Mouse (Mus musculus) liver, embryonic 13.5 days (tissue): Measurements from ENCODE around the gene Tas2r143. TPM values are rescaled to one million over a fixed set of nuclear protein-coding genes. Genes with fewer than 3 reads are reported as not detected.
A peak's percentile ranks its signal among the peaks of the same experiment; 100 is the strongest.

Source experiments
- ATAC-seq: fragments of 200-750 bp; cut with Nextera tagmentation; 2 replicates; pipeline ENCODE4 v1.8.0; 2017; ENCODE audit warnings: low read depth, mild to moderate bottlenecking, moderate number of reproducible peaks, moderate library complexity
- DNase-seq: peaks from one replicate; pipeline ENCODE4 v3.0.0; 2022
- H3K27ac ChIP-seq: fragments of 300-500 bp; sonication (generic); 2 replicates; pipeline ENCODE4 v1.5.1; 2015; ENCODE audit warnings: moderate library complexity, mild to moderate bottlenecking, inconsistent platforms
- H3K27me3 ChIP-seq: fragments of 300-500 bp; sonication (generic); 2 replicates; pipeline ENCODE4 v1.6.1; 2015; ENCODE audit warnings: mild to moderate bottlenecking, inconsistent platforms
- H3K36me3 ChIP-seq: fragments of 300-500 bp; sonication (generic); 2 replicates; pipeline ENCODE4 v1.6.1; 2015; ENCODE audit warnings: mild to moderate bottlenecking, inconsistent platforms
- H3K4me1 ChIP-seq: fragments of 300-500 bp; sonication (generic); replicated peaks from 2 replicates; pipeline ENCODE4 v1.6.1; 2015; ENCODE audit warnings: inconsistent platforms
- H3K4me2 ChIP-seq: fragments of 300-500 bp; sonication (generic); 2 replicates; pipeline ENCODE4 v1.6.1; 2015; ENCODE audit warnings: inconsistent platforms, mild to moderate bottlenecking, moderate library complexity
- H3K4me3 ChIP-seq: fragments of 300-500 bp; sonication (generic); replicated peaks from 2 replicates; pipeline ENCODE4 v1.5.1; 2015; ENCODE audit warnings: mild to moderate bottlenecking, inconsistent platforms
- H3K9ac ChIP-seq: fragments of 300-500 bp; sonication (generic); 2 replicates; pipeline ENCODE4 v1.6.1; 2015; ENCODE audit warnings: mild to moderate bottlenecking, inconsistent platforms
- H3K9me3 ChIP-seq: fragments of 300-500 bp; sonication (generic); replicated peaks from 2 replicates; pipeline ENCODE4 v1.6.1; 2016; ENCODE audit warnings: inconsistent platforms
- WGBS: fragments of 180-500 bp; shearing (Covaris S2); methylation state at CpG from one replicate; pipeline ENCODE4 v1.1.7; 2015; ENCODE audit not compliant: insufficient replicate concordance; 5-methylcytosine and 5-hydroxymethylcytosine counted together
- polyA plus RNA-seq: library from polyadenylated mRNA; unstranded; fragments of >200 nt; fragmentation: Nextera tagmentation; extraction: Ambion mirVana; gene quantifications from 2 replicates; pipeline ENCODE4 v1.2.1, GENCODE M21; 2015

The Tas2r143 gene
- polyA plus RNA-seq, 1 experiment from 2014 or later = not detected

DNA sequence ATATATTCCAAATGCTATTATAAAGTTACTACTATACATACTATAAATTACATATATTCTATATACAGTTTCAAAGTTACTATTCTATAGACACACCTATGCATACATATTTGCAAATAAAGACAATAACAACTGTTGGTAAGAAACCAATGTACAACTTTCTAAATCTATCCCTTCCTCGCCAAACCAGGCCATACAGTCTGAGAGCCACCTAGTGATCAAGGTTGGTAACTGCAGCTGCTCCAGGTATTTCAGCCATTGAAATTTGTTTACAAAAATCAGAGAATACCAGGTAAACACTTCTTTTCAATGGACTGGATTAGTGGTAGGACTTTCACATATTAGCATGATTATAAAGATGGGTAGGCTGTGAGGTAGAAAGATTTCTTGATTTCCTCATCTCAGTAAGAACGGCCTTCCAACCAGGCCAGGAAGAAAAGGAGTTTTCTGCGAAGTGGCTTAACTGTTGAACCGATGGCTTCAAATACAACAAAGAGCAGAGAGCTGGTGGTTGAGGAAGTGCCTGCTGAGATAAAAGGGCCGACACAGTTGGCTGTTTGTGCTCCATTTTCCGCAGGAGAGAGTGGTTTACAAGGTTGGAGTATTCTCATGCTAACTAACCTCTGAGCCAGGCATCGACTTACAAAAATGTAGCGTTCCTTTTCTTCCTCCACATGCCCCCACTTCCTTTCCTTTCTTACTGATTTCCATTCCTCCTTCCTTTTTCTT is 19.5 kb upstream of the Tas2r143 start:
- Histone ChIP-seq H3K9ac (no peak overlapping the region), H3K27me3 (no peaks in the 10 kb centered on the region), H3K4me1 (peaks cover 4% of the 10 kb centered on the region; the same call in 1 of the 2 replicates), H3K36me3 (no peaks in the 10 kb centered on the region), H3K27ac (no peak overlapping the region), H3K9me3 (no peaks in the 10 kb centered on the region), H3K4me2 (no peak overlapping the region), H3K4me3 (no peak overlapping the region)
- ATAC-seq = no peak
- DNase-seq = no peak
- 25% methylated on average over 8 of the region's 8 CpGs for WGBS

DNA sequence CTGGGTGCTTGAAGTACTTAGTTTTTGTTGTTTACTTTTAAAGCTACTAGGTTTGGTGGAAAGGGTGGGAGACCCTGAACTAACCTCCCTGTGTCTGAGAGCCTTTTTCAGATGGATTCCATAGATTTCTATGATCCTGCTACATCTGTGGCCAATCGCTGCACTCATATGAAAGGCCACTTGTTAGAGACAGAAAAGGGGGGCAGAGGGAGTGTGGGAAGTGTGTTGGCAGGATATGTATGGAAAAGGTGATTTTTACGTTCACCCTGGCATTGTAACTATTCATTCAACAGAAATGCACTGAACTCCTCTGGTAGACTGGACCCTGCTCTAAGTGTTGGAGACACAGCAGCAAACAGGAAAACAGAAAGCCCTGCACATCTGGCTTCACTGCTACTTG is 18.8 kb upstream of the Tas2r143 start:
- Histone ChIP-seq H3K36me3 (no peaks in the 10 kb centered on the region), H3K27ac (no peak overlapping the region), H3K4me2 (no peak overlapping the region), H3K9ac (no peak overlapping the region), H3K4me3 (no peak overlapping the region), H3K4me1 (peaks cover 4% of the 10 kb centered on the region; the same call in 1 of the 2 replicates), H3K9me3 (no peaks in the 10 kb centered on the region), H3K27me3 (no peaks in the 10 kb centered on the region)
- ATAC-seq (no peak), DNase-seq (no peak)
- 57% methylated on average over 2 of the region's 2 CpGs for WGBS

GRCm38 (mm10) chr6:42381916-42382381 is 18.1 kb upstream of the Tas2r143 start:
- Histone ChIP-seq H3K4me2 (no peak overlapping the region), H3K9ac (no peak overlapping the region), H3K36me3 (no peaks in the 10 kb centered on the region), H3K27me3 (no peaks in the 10 kb centered on the region), H3K4me1 (no peaks in the 10 kb centered on the region), H3K27ac (0 out of 2 replicates have a peak overlapping the region, but pooled peaks have one; percentile 2), H3K9me3 (no peaks in the 10 kb centered on the region), H3K4me3 (no peak overlapping the region)
- no peak for DNase-seq
- 46% methylated on average over 9 of the region's 9 CpGs for WGBS
- ATAC-seq = no peak

- H3K36me3 ChIP-seq = no peaks in the 10 kb centered on the region
- no peak overlapping the region for H3K9ac ChIP-seq
- H3K4me1 ChIP-seq = no peaks in the 10 kb centered on the region
- H3K9me3 ChIP-seq = no peaks in the 10 kb centered on the region
- H3K27me3 ChIP-seq = no peaks in the 10 kb centered on the region
- DNase-seq (no peak), ATAC-seq (no peak)
- WGBS = 75% methylated on average over 5 of the region's 5 CpGs
- H3K4me3 ChIP-seq = no peak overlapping the region
- no peak overlapping the region for H3K4me2 ChIP-seq
- H3K27ac ChIP-seq = no peak overlapping the region
Measured at GRCm38 (mm10) chr6:42383360-42383759, 16.7 kb upstream of the Tas2r143 start.

GRCm38 (mm10) chr6:42385635-42386034 is 14.4 kb upstream of the Tas2r143 start:
- ATAC-seq = no peak
- WGBS = 44% methylated on average over 4 of the region's 4 CpGs

DNA sequence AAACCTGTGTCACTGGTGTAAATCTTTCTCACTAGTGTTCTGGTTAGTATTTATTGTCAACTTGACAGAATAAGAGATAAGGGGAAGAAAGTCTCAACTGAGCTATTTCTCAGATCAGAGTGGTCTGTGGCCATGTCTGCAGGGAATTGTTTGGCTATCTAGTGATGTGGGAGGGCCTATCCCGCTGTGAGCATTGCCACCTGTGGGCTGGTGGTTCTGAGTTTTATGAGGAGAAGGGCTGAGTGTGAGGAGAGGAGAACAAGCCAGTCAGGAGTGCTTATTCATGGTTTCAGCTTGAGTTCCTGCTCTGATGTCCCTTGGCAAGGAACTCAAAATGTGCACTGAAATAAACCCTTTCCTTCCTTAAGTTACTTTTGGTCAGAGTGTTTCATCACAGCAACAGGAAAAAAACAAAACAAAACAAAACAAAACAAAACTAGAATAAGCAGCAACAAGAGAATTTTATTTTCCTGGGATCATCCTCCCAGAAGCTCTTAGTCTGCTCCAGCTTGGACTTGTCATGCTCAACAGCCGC is 8.2 kb upstream of the Tas2r143 start:
- Histone ChIP-seq H3K4me3 (no peak overlapping the region), H3K9me3 (no peaks in the 10 kb centered on the region), H3K36me3 (no peaks in the 10 kb centered on the region), H3K9ac (no peak overlapping the region), H3K4me2 (no peak overlapping the region), H3K27me3 (no peaks in the 10 kb centered on the region), H3K27ac (no peak overlapping the region), H3K4me1 (no peaks in the 10 kb centered on the region)
- ATAC-seq = no peak
- DNase-seq = no peak
- 32% methylated on average over 2 of the region's 2 CpGs for WGBS

More at GRCm38 (mm10) chr6:42385635-42386034, 14.4 kb upstream of the Tas2r143 start:
- H3K9me3 ChIP-seq = no peaks in the 10 kb centered on the region
- no peak for DNase-seq
- no peaks in the 10 kb centered on the region for H3K36me3 ChIP-seq
- no peak overlapping the region for H3K4me2 ChIP-seq
- no peak overlapping the region for H3K4me3 ChIP-seq
- no peak overlapping the region for H3K27ac ChIP-seq
- no peaks in the 10 kb centered on the region for H3K27me3 ChIP-seq
- no peaks in the 10 kb centered on the region for H3K4me1 ChIP-seq
- H3K9ac ChIP-seq = no peak overlapping the region

- H3K27me3 ChIP-seq = no peaks in the 10 kb centered on the region
- no peaks in the 10 kb centered on the region for H3K4me1 ChIP-seq
- no peaks in the 10 kb centered on the region for H3K36me3 ChIP-seq
- no peak overlapping the region for H3K4me3 ChIP-seq
- 56% methylated on average over 9 of the region's 9 CpGs for WGBS
- no peak for ATAC-seq
- H3K9me3 ChIP-seq = no peaks in the 10 kb centered on the region
- no peak for DNase-seq
- no peak overlapping the region for H3K9ac ChIP-seq
- H3K27ac ChIP-seq = no peak overlapping the region
- no peak overlapping the region for H3K4me2 ChIP-seq
Measured at GRCm38 (mm10) chr6:42395960-42396809, 3.9 kb upstream of the Tas2r143 start.

- Histone ChIP-seq H3K9ac (no peak overlapping the region), H3K27me3 (no peaks in the 10 kb centered on the region), H3K4me2 (no peak overlapping the region), H3K27ac (no peak overlapping the region), H3K4me3 (no peak overlapping the region), H3K9me3 (no peaks in the 10 kb centered on the region), H3K36me3 (no peaks in the 10 kb centered on the region), H3K4me1 (no peaks in the 10 kb centered on the region)
- 22% methylated on average over 3 of the region's 3 CpGs for WGBS
- ATAC-seq (no peak), DNase-seq (no peak)
Measured at GRCm38 (mm10) chr6:42397041-42397657, 2.9 kb upstream of the Tas2r143 start.

DNA sequence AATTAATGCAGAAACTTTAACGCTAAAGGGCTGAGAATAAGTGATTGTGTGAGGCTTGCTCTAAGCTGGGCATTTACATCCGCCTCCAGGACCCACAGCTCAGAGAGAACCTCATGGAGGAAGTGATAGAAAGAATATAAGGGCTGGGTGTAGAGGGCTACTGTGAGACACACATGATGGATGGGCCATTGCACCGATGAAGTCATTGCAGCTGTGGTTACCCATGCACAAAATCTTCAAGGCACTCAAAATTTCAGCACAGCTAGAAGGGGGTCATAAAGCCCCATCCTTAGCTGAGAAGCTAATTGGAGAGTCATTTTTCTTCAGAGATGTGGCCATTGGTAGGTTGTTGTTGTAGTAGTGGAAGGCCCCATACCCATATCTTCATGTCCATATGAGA is 1.8 kb upstream of the Tas2r143 start:
- no peak for DNase-seq
- WGBS = 51% methylated on average over 3 of the region's 3 CpGs
- Histone ChIP-seq H3K9me3 (no peaks in the 10 kb centered on the region), H3K27ac (no peak overlapping the region), H3K4me2 (no peak overlapping the region), H3K36me3 (no peaks in the 10 kb centered on the region), H3K4me1 (no peaks in the 10 kb centered on the region), H3K9ac (no peak overlapping the region), H3K4me3 (no peak overlapping the region), H3K27me3 (no peaks in the 10 kb centered on the region)
- no peak for ATAC-seq

- ATAC-seq (no peak), DNase-seq (no peak)
- Histone ChIP-seq H3K4me2 (no peak overlapping the region), H3K9me3 (no peaks in the 10 kb centered on the region), H3K27ac (no peak overlapping the region), H3K4me1 (no peaks in the 10 kb centered on the region), H3K9ac (no peak overlapping the region), H3K4me3 (no peak overlapping the region), H3K27me3 (no peaks in the 10 kb centered on the region), H3K36me3 (no peaks in the 10 kb centered on the region)
- 85% methylated on average over 1 of the region's 1 CpGs for WGBS
Measured at GRCm38 (mm10) chr6:42398998-42399397, 1.0 kb upstream of the Tas2r143 start.

- 58% methylated on average over 2 of the region's 2 CpGs for WGBS
- H3K9ac ChIP-seq = no peak within 1 kb of the TSS
- no peaks in the 10 kb centered on the region for H3K27me3 ChIP-seq
- no peak within 1 kb of the TSS for H3K4me2 ChIP-seq
- no peak within 1 kb of the TSS for H3K4me3 ChIP-seq
- H3K27ac ChIP-seq = no peak within 1 kb of the TSS
- no peaks in the 10 kb centered on the region for H3K9me3 ChIP-seq
- no peaks in the 10 kb centered on the region for H3K36me3 ChIP-seq
- DNase-seq (no peak), ATAC-seq (no peak)
- no peaks in the 10 kb centered on the region for H3K4me1 ChIP-seq
Measured at GRCm38 (mm10) chr6:42405134-42405533, 5.1 kb downstream of the Tas2r143 start, which contains the start of gene Tas2r135. Gene Tas2r135 (plus strand): TSS chr6:42405434.
